Mouse (Mus musculus) heart, postnatal 0 days (tissue): ENCODE measurements around the gene Ddx24. TPM values are rescaled to one million over a fixed set of nuclear protein-coding genes. Genes with fewer than 3 reads are reported as not detected.

Source experiments
- ATAC-seq: fragments of 200-750 bp; cut with Nextera tagmentation; 2 replicates; pipeline ENCODE4 v1.8.0; 2017; ENCODE audit warnings: low read depth, moderate number of reproducible peaks, moderate library complexity; ENCODE audit not compliant: insufficient read depth
- DNase-seq: peaks from one replicate; pipeline ENCODE4 v3.0.0-alpha.2; 2016; ENCODE audit warnings: low spot score
- H3K27ac ChIP-seq: fragments of 300-500 bp; sonication (generic); 2 replicates; pipeline ENCODE4 v1.5.1; 2014; ENCODE audit warnings: low read depth, mild to moderate bottlenecking
- H3K27me3 ChIP-seq: fragments of 300-500 bp; sonication (generic); 2 replicates; pipeline ENCODE4 v1.6.1; 2014; ENCODE audit warnings: low read length, mixed read lengths; ENCODE audit not compliant: control insufficient read depth, insufficient read depth
- H3K36me3 ChIP-seq: fragments of 300-500 bp; sonication (generic); replicated peaks from 2 replicates; pipeline ENCODE4 v1.6.1; 2014; ENCODE audit warnings: low read length, mixed read lengths; ENCODE audit not compliant: control insufficient read depth, insufficient read depth
- H3K4me1 ChIP-seq: fragments of 300-500 bp; sonication (generic); 2 replicates; pipeline ENCODE4 v1.6.1; 2014; ENCODE audit warnings: antibody characterized with exemption; ENCODE audit not compliant: control insufficient read depth, insufficient read depth
- H3K4me2 ChIP-seq: fragments of 300-500 bp; sonication (generic); 2 replicates; pipeline ENCODE4 v1.6.1; 2014; ENCODE audit warnings: low read depth, mild to moderate bottlenecking, low read length, moderate library complexity
- H3K4me3 ChIP-seq: fragments of 300-500 bp; sonication (generic); 2 replicates; pipeline ENCODE4 v1.5.1; 2014; ENCODE audit warnings: low read depth, low read length
- H3K9ac ChIP-seq: fragments of 300-500 bp; sonication (generic); replicated peaks from 2 replicates; pipeline ENCODE4 v1.6.1; 2014; ENCODE audit warnings: low read depth, low read length, mixed read lengths
- H3K9me3 ChIP-seq: fragments of 300-500 bp; sonication (generic); replicated peaks from 2 replicates; pipeline ENCODE4 v1.6.1; 2016; ENCODE audit warnings: low read length; ENCODE audit not compliant: control insufficient read depth
- CTCF ChIP-seq: IDR thresholded peaks from 2 replicates; pipeline ENCODE4 v1.5.1; 2016; ENCODE audit warnings: antibody characterized with exemption, control low read depth, low read depth
- EP300 ChIP-seq: IDR thresholded peaks from 2 replicates; pipeline ENCODE4 v1.6.1; 2016; ENCODE audit warnings: antibody characterized with exemption, low read depth
- WGBS: fragments of 180-500 bp; shearing (Covaris S2); extraction: QIAGEN DNeasy Blood & Tissue Kit; methylation state at CpG from one replicate; pipeline ENCODE4 v1.1.7; 2014; 5-methylcytosine and 5-hydroxymethylcytosine counted together
- polyA plus RNA-seq: library from polyadenylated mRNA; unstranded; fragments of >200 nt; fragmentation: Nextera tagmentation; extraction: Ambion mirVana; gene quantifications from 2 replicates; pipeline ENCODE4 v1.2.1, GENCODE M21; 2015
- total RNA-seq: library from RNA; depleted of rRNA; stranded (reverse); fragments of >200 nt; gene quantifications from 2 replicates; pipeline ENCODE4 v1.2.3, GENCODE M21; 2014; ENCODE audit warnings: low replicate concordance; rRNA removed

The Ddx24 gene
- total and polyA plus RNA-seq, 2 experiments from 2014 or later: 95.3 to 165 TPM

- Histone ChIP-seq H3K9me3 (no peaks in the 10 kb centered on the region), H3K4me3 (no peak overlapping the region), H3K4me2 (no peak overlapping the region), H3K4me1 (peaks cover 29% of the 10 kb centered on the region), H3K27ac (peak overlapping the region; percentile 54), H3K36me3 (no peaks in the 10 kb centered on the region), H3K9ac (no peak overlapping the region), H3K27me3 (no peaks in the 10 kb centered on the region)
- TF ChIP-seq EP300: no peak
- no peak for TF ChIP-seq CTCF
- ATAC-seq (peak; percentile 14), DNase-seq (no peak)
- 19% methylated on average over 3 of the region's 3 CpGs for WGBS
These were observed 63.3 kb downstream of the Ddx24 start for GRCm38 (mm10) chr12:103362336-103362735.

GRCm38 (mm10) chr12:103361539-103362307, 63.9 kb downstream of the Ddx24 start:
- H3K4me2 ChIP-seq: no peak overlapping the region
- no peak for TF ChIP-seq EP300
- no peak for TF ChIP-seq CTCF
- H3K9ac ChIP-seq: no peak overlapping the region
- H3K36me3 ChIP-seq: no peaks in the 10 kb centered on the region
- no peaks in the 10 kb centered on the region for H3K9me3 ChIP-seq
- no peaks in the 10 kb centered on the region for H3K27me3 ChIP-seq
- ATAC-seq: no peak
- 78% methylated on average over 17 of the region's 17 CpGs for WGBS
- H3K27ac ChIP-seq: peak overlapping the region; percentile 54; the same call in 1 of the 2 replicates
- DNase-seq: no peak
- H3K4me3 ChIP-seq: no peak overlapping the region
- peaks cover 35% of the 10 kb centered on the region for H3K4me1 ChIP-seq

GRCm38 (mm10) chr12:103360812-103361211, 64.8 kb downstream of the Ddx24 start:
- TF ChIP-seq EP300 (no peak), CTCF (no peak)
- no peak overlapping the region for H3K4me2 ChIP-seq
- no peak overlapping the region for H3K4me3 ChIP-seq
- H3K4me1 ChIP-seq: peaks cover 44% of the 10 kb centered on the region
- H3K36me3 ChIP-seq: no peaks in the 10 kb centered on the region
- no peak overlapping the region for H3K9ac ChIP-seq
- H3K27ac ChIP-seq: no peak overlapping the region
- ATAC-seq: no peak
- WGBS: 74% methylated on average over 8 of the region's 8 CpGs
- H3K9me3 ChIP-seq: no peaks in the 10 kb centered on the region
- DNase-seq: no peak
- H3K27me3 ChIP-seq: no peaks in the 10 kb centered on the region

DNA sequence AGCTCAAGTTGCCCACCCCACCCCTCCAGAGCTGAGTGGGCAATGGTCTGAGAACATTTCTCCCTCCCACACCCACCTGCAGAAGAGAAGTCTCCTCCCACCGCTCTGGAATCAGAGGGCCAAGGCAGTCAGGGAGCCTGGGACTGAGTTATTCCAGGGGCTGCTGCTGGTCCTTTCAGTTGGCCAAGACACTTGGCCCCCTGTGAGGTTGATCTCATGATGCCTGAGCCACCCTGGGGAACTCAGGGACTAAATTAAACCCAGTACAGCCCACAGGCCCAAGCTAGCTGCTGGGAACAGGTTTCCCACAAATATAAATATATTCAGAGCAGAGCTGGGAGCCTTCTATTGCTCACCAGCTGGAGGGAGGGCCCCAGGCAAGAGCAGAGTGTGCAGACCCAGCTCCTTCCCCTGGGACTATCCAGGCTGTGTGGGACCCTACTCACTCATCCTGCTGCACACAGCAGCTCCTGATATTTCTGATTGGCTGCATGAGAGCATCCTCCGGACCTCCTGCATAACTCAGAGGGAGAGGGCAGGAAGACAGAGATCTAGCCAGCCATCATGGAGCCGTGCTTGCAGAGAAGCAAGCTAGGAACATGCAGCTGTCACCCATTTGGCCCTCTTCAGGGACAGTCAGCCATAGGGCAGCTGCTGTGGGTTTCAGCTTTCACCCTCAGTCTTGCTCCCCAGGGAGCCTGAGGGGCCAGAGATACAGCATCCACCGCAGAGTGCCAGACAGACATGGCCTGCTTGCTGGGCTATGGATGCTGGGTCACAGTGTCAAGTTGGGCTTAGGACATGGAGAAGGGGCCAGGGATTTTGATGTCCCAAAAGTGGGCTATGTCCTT, 66.5 kb downstream of the Ddx24 start:
- H3K9ac ChIP-seq: no peak overlapping the region
- H3K36me3 ChIP-seq: no peaks in the 10 kb centered on the region
- peak overlapping the region; percentile 82 for H3K27ac ChIP-seq
- WGBS: 59% methylated on average over 4 of the region's 4 CpGs
- TF ChIP-seq EP300 (no peak), CTCF (no peak)
- ATAC-seq (no peak), DNase-seq (no peak)
- H3K4me3 ChIP-seq: no peak overlapping the region
- peaks cover 44% of the 10 kb centered on the region for H3K4me1 ChIP-seq
- H3K27me3 ChIP-seq: no peaks in the 10 kb centered on the region
- no peak overlapping the region for H3K4me2 ChIP-seq
- H3K9me3 ChIP-seq: no peaks in the 10 kb centered on the region

- ATAC-seq: no peak
- WGBS: 34% methylated on average over 8 of the region's 8 CpGs
- TF ChIP-seq CTCF: no peak
- Histone ChIP-seq H3K36me3 (no peaks in the 10 kb centered on the region), H3K9me3 (no peaks in the 10 kb centered on the region), H3K27me3 (no peaks in the 10 kb centered on the region), H3K4me1 (peaks cover 44% of the 10 kb centered on the region), H3K27ac (peak overlapping the region; percentile 82), H3K4me2 (no peak overlapping the region), H3K4me3 (no peak overlapping the region), H3K9ac (no peak overlapping the region)
- DNase-seq: peak; percentile 66
These were observed 67.4 kb downstream of the Ddx24 start for GRCm38 (mm10) chr12:103358216-103358615.

Other genes starting within 250 kb of the Ddx24 start
- not detected in 2 replicates for gene Prima1, start 183.7 kb downstream of the Ddx24 start, total RNA-seq
- 0.14 TPM in 1 of 2 replicates, not detected in the other for gene Prima1, start 183.7 kb downstream of the Ddx24 start, polyA plus RNA-seq
- gene Fam181a, start 114.9 kb downstream of the Ddx24 start, total RNA-seq: not detected in 2 replicates
- not detected in 2 replicates for gene Fam181a, start 114.9 kb downstream of the Ddx24 start, polyA plus RNA-seq
- gene Asb2, start 69.8 kb downstream of the Ddx24 start, total RNA-seq: 572 and 632 TPM in 2 replicates
- 289 and 380 TPM in 2 replicates for gene Asb2, start 69.8 kb downstream of the Ddx24 start, polyA plus RNA-seq
- 8.6 and 12.2 TPM in 2 replicates for gene Otub2, start 37.1 kb downstream of the Ddx24 start, total RNA-seq
- 5.0 and 5.7 TPM in 2 replicates for gene Otub2, start 37.1 kb downstream of the Ddx24 start, polyA plus RNA-seq
- gene 9330161L09Rik, start 18.0 kb downstream of the Ddx24 start, total RNA-seq: 2.5 and 2.8 TPM in 2 replicates
- 0.27 and 0.34 TPM in 2 replicates for gene 9330161L09Rik, start 18.0 kb downstream of the Ddx24 start, polyA plus RNA-seq
- gene Ifi27, start 8.4 kb upstream of the Ddx24 start, total RNA-seq: 39.5 and 47.2 TPM in 2 replicates
- 30.4 and 30.8 TPM in 2 replicates for gene Ifi27, start 8.4 kb upstream of the Ddx24 start, polyA plus RNA-seq
- 65.8 and 156 TPM in 2 replicates for gene Ifi27l2a, start 17.9 kb upstream of the Ddx24 start, total RNA-seq
- 51.0 and 68.2 TPM in 2 replicates for gene Ifi27l2a, start 17.9 kb upstream of the Ddx24 start, polyA plus RNA-seq
- gene Ifi27l2b, start 31.4 kb upstream of the Ddx24 start, total RNA-seq: not detected in 2 replicates
- 0.29 and 0.63 TPM in 2 replicates for gene Ifi27l2b, start 31.4 kb upstream of the Ddx24 start, polyA plus RNA-seq
- gene Ppp4r4, start 106.5 kb upstream of the Ddx24 start, total RNA-seq: 1.1 TPM in 1 of 2 replicates, not detected in the other
- 0.05 and 0.12 TPM in 2 replicates for gene Ppp4r4, start 106.5 kb upstream of the Ddx24 start, polyA plus RNA-seq
- not detected in 2 replicates for gene Serpina10, start 205.6 kb upstream of the Ddx24 start, total RNA-seq
- gene Serpina10, start 205.6 kb upstream of the Ddx24 start, polyA plus RNA-seq: not detected in 2 replicates
- not detected in 2 replicates for gene Serpina6, start 231.4 kb upstream of the Ddx24 start, total RNA-seq
- not detected in 2 replicates for gene Serpina6, start 231.4 kb upstream of the Ddx24 start, polyA plus RNA-seq